Mouse (Mus musculus) liver, adult 2 months (tissue): ENCODE results near the gene Prr7.

Source experiments
- CTCF ChIP-seq: fragments of 200-500 bp; IDR thresholded peaks from 2 replicates; pipeline ENCODE4 v1.5.1; 2011; ENCODE audit warnings: low read depth, low read length, control low read depth
- POLR2A ChIP-seq: fragments of 200-500 bp; IDR thresholded peaks from 2 replicates; pipeline ENCODE4 v1.6.1; 2011; ENCODE audit warnings: low read length, control low read depth; ENCODE audit not compliant: insufficient read depth; ENCODE audit errors: extremely low read depth

DNA sequence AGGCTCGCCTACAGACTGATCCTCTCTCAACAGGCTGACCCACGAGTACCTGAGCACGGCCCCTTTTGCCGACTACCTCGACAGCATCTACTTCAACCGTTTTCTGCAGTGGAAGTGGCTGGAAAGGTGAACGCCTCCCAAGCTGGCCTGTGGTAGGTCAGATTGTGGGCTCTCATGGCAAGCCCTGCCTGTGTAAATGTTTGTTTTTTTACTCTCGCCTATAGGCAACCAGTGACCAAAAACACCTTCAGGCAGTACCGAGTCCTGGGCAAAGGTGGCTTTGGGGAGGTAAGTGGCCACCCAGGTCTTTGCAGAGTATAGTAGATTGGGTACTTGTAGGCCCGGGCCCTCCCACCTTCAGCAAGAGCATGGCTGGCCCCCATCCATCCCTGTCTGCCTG lies 12.8 kb upstream of the Prr7 start:
- no peak for TF ChIP-seq CTCF
- no peak for TF ChIP-seq POLR2A
